Mouse (Mus musculus): ENCODE measurements around the gene Dgat2l6.

The Dgat2l6 gene

DNA sequence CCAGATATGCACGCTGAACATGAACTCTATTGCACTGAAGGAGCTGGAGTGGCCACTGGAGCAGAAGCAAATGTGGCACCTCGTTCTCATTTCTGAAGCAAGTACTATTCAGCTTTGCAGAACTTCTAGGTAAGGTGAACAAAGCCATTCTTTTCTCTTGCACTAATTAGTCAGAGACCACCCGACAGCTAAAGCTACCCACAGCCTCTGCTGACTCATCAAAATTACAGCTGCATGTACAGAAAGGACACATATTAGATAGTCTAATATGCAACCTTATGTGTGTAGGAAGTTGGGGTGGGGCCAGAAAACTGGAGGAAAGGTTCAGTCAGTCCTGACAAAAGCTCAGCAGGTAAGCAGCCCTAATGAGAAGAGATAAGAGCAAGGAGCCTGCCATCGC is at the start of gene Dgat2l6:
Gene Dgat2l6 (plus strand): TSS at position 368 of the 400 bp plus-strand sequence.
- DNase-seq (ENCODE audit: low read depth, low spot score): no peak

- no peak for DNase-seq (ENCODE audit: low read depth, low spot score)
Observed at GRCm38 (mm10) chrX:100475569-100476223, 48.9 kb upstream of the Dgat2l6 start.

GRCm38 (mm10) chrX:100480317-100480716 is 44.3 kb upstream of the Dgat2l6 start:
- peak; percentile 82 for DNase-seq (ENCODE audit: low read depth, low spot score)

DNA sequence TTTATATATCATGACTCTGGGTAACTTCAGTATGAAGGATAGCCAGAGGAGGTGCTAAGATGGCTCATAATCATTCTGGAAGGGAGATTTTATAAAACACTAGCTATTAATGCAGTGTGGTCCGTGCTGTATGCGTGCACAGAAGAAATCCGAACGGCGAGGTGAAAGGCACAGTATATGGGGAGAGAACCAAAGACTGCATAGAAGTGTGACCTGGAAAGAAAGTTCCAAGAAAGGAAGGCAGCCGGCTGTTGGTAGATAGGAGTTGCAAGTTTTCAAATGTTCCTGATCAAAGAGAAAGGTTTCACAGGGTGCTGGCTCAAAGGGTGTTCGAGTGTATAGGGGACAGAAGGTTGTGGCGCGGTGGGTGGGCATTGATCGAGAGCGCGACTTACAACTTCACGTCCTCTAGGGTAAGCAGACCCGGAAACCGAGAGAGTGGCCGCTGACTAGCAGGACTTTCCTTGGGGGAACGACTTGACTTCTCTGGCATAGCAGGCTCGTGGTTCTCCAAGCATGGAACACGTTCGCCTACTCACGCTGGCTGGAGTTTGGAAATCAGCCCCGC is 31.1 kb upstream of the Dgat2l6 start:
- DNase-seq (ENCODE audit: low read depth, low spot score): no peak

GRCm38 (mm10) chrX:100494068-100494978 is 30.3 kb upstream of the Dgat2l6 start, which contains the start of gene Igbp1:
Gene Igbp1 (plus strand): TSS chrX:100494291.
- DNase-seq (ENCODE audit: low read depth, low spot score): peak; percentile 84

- no peak for DNase-seq (ENCODE audit: low read depth, low spot score)
Observed at GRCm38 (mm10) chrX:100504175-100504851, 20.3 kb upstream of the Dgat2l6 start.

- no peak for DNase-seq (ENCODE audit: low read depth, low spot score)
Observed at GRCm38 (mm10) chrX:100508164-100508563, 16.5 kb upstream of the Dgat2l6 start.

- DNase-seq (ENCODE audit: low read depth, low spot score): no peak
Observed at GRCm38 (mm10) chrX:100509921-100510320, 14.7 kb upstream of the Dgat2l6 start.

DNA sequence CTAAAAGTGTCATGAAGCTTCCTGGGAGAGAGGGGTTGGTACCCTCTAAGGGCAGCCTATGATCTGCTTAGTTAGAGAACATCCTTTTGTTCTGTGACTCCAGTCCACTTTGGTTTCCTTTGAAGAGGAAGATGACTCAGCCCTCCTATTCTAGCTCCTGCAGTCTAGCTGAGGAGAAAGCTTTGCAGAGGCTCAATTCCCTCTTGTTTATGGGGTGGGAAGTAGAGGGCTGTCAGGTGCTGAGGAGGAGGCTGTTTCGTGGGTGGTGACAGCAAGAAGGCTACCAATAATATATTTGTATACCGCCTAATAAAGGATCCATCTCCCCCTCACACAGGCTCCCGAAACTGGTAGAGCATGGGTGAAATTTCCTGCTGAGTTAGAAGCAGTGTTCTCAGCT is 8.0 kb upstream of the Dgat2l6 start:
- DNase-seq (ENCODE audit: low read depth, low spot score): no peak

DNA sequence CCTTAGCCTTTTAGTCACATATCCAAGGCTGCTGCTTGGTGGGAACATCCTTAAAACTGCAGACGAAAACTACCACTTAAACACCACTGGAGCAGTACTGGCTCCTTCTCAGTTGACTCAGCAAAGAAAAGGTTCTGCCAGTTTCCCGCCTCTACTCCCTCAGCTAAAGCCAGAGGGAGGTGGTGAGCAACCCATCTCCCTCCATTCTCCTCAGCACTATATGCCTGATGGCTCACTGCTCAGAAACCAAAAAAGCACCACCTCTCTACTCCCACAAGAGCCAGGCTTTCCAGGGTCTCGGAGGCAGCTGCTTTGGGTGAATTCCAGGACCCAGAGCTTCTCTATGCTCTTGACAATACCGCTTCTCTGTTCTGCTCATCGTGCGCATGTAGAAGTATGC is 7.0 kb upstream of the Dgat2l6 start:
- no peak for DNase-seq (ENCODE audit: low read depth, low spot score)

GRCm38 (mm10) chrX:100518532-100518931 is 6.1 kb upstream of the Dgat2l6 start:
- DNase-seq (ENCODE audit: low read depth, low spot score): no peak

- DNase-seq (ENCODE audit: low read depth, low spot score): no peak
Observed at GRCm38 (mm10) chrX:100556026-100556425, 31.4 kb downstream of the Dgat2l6 start.

DNA sequence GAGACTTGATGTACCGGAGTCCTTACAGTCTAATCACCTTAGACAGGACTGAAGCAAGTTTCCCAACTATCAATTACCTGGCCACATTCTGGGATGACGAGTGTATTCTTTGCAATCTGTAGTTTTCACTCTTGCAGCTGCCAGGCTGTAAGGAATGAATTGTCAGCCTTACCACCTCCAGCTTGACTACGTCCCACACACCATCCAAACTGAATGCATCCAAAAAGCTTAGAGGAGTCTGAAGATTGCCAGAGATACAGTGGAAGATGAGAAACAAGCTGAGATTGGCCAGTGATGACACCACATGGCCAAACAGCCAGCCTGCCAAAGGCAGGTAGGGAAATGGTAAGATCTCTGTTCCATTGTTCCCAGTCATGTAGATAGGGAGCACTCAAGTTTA is 41.1 kb downstream of the Dgat2l6 start:
- no peak for DNase-seq (ENCODE audit: low read depth, low spot score)

GRCm38 (mm10) chrX:100571951-100572350 is 47.3 kb downstream of the Dgat2l6 start, which contains the start of gene Awat1:
Gene Awat1 (plus strand): TSS chrX:100572251.
- no peak for DNase-seq (ENCODE audit: low read depth, low spot score)

DNA sequence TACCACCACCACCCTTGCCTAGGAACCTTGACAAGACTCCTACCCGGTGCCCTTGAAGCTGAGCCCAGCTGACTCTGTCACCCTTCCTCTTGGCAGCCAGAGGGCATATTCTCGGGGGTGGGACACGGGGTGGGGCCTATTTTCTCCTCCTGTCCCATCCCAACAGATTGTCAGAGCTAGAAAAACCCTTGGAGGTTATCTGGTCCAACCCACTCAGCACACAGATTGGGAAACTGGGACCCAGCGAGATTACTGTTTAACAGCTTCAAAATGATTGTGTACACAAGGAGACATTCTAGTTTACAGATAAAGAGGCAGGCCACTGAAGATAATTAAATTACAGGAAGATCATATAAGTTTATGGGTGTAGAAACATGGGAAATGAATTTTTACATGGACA is 70.2 kb downstream of the Dgat2l6 start, which contains the start of gene P2ry4:
Gene P2ry4 (minus strand): TSS at position 79 of the 400 bp plus-strand sequence.
- no peak for DNase-seq (ENCODE audit: low read depth, low spot score)

Measured in CD4-positive, CD25-positive, alpha-beta regulatory T cell, adult 2 months (primary cell).